Mouse (Mus musculus) splenic B cell, adult 2 months (primary cell): ENCODE results near the gene Syf2.

Experiments used
- DNase-seq: peaks from one replicate; pipeline ENCODE4 v3.0.0-alpha.2; 2011; ENCODE audit warnings: low read depth, low spot score
- H3K27me3 ChIP-seq: 2 replicates; pipeline ENCODE4 v1.6.1; 2012; ENCODE audit warnings: mild to moderate bottlenecking, low read length, moderate library complexity, mixed read lengths; ENCODE audit not compliant: control insufficient read depth, poor library complexity, insufficient read depth, severe bottlenecking
- H3K36me3 ChIP-seq: 2 replicates; pipeline ENCODE4 v1.6.1; 2012; ENCODE audit warnings: mild to moderate bottlenecking, low read length, moderate library complexity, mixed read lengths; ENCODE audit not compliant: control insufficient read depth, poor library complexity, insufficient read depth, severe bottlenecking

Syf2 gene

DNA sequence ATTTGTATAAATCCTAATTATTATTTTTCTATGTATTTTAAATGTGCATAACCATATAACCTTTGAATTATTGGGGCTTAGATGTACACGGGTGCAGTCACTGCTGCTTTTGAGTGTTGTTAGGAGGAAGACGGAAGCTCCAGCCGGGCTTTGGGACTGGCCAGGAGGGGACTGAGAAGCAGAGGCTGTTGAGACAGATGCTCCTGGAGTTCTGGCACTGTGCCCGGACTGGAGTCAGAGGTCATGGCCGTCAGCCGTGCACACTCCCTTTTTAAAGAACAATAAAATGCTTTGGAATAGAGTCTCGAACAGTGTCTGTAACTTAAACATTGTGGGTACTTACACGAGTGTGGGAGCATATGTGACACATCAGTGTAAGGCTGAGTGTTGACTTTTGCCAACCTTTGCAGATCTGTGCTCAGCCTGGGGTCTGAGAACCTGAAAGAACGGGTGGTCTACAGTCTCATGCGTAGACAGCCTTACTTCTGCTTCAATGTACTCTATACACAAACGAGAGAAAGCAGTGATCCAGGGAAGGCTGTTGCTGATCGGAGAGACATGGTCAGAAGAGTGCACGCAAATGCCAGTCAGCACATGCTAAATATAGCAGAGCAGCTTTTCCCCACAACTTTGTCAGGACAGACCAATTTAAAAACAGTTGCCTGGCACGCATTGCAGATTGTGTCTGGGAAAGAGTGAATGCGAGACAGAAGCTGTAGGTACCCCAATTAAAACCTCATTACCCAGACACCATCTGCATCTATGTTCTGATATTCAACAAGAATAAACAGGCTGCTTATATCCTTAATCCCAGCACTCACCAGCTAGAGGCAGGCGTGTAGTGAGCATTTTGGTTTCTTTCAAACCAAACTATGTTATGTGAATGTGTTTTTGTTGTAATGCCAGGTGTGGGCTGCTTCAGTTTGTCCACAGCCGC lies 6.8 kb downstream of the Syf2 start:
- no peak for DNase-seq
- Histone ChIP-seq H3K36me3 (peaks cover 12% of the 10 kb centered on the region), H3K27me3 (no peaks in the 10 kb centered on the region)

GRCm38 (mm10) chr4:134939900-134940299 lies 9.2 kb downstream of the Syf2 start:
- DNase-seq, result no peak
- Histone ChIP-seq H3K36me3 (peaks cover 10% of the 10 kb centered on the region), H3K27me3 (no peaks in the 10 kb centered on the region)

- H3K27me3 ChIP-seq, result no peaks in the 10 kb centered on the region
- DNase-seq, result no peak
- H3K36me3 ChIP-seq, result no peaks in the 10 kb centered on the region
Observed at GRCm38 (mm10) chr4:134943758-134944538, 13.2 kb downstream of the Syf2 start.

- no peaks in the 10 kb centered on the region for H3K27me3 ChIP-seq
- peak; percentile 78 for DNase-seq
- no peaks in the 10 kb centered on the region for H3K36me3 ChIP-seq
Observed at GRCm38 (mm10) chr4:134946024-134946744, 15.5 kb downstream of the Syf2 start.

GRCm38 (mm10) chr4:134950518-134951091 lies 19.9 kb downstream of the Syf2 start:
- H3K36me3 ChIP-seq, result no peaks in the 10 kb centered on the region
- H3K27me3 ChIP-seq, result no peaks in the 10 kb centered on the region
- DNase-seq, result peak; percentile 49

DNA sequence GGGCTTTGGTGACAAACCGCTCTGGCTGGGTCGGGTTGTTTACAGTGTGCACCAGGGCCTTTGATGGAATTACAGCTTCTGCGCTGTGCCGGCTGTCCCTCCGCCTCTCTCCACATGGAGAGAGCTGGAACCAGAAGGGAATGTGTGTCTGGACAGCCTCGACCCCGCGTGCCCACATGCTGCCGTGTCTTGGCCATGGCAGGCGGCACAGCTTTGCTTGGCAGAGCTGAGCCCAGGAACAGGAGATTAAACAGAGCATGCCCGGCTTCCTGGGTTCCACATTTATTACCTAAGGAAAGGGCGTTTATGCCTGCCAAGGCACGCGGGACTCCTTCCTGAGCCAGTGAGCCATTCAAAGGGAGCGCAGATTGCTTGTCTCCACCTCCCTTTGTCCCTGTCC lies 23.8 kb downstream of the Syf2 start:
- H3K36me3 ChIP-seq, result no peaks in the 10 kb centered on the region
- H3K27me3 ChIP-seq, result no peaks in the 10 kb centered on the region
- no peak for DNase-seq

GRCm38 (mm10) chr4:134955196-134955595 lies 24.5 kb downstream of the Syf2 start:
- no peak for DNase-seq
- Histone ChIP-seq H3K36me3 (no peaks in the 10 kb centered on the region), H3K27me3 (no peaks in the 10 kb centered on the region)

DNA sequence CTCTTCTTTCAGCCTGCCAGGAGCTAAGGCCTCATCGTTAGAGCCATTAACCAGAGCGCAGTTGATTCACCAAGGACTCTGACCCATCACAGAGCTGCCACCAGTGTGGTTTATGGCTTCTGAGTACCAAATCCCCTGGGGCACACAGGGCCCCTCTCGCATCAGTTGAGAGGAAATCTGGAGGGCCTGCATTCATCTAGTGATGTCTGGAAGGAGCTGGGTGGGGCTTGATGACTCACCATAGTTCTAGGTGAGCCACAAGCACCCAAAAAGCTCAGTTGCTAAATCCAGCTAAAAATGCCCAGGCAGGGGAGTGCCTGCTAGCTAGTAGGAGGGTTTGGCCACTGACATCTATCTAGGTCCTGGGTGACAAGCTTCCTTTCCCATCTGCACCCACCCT lies 25.1 kb downstream of the Syf2 start:
- H3K27me3 ChIP-seq, result no peaks in the 10 kb centered on the region
- DNase-seq, result peak; percentile 46

GRCm38 (mm10) chr4:134956328-134956727 lies 25.6 kb downstream of the Syf2 start:
- peak; percentile 75 for DNase-seq
- H3K36me3 ChIP-seq, result no peaks in the 10 kb centered on the region

More for the DNA sequence above, 25.1 kb downstream of the Syf2 start:
- H3K36me3 ChIP-seq, result no peaks in the 10 kb centered on the region

DNA sequence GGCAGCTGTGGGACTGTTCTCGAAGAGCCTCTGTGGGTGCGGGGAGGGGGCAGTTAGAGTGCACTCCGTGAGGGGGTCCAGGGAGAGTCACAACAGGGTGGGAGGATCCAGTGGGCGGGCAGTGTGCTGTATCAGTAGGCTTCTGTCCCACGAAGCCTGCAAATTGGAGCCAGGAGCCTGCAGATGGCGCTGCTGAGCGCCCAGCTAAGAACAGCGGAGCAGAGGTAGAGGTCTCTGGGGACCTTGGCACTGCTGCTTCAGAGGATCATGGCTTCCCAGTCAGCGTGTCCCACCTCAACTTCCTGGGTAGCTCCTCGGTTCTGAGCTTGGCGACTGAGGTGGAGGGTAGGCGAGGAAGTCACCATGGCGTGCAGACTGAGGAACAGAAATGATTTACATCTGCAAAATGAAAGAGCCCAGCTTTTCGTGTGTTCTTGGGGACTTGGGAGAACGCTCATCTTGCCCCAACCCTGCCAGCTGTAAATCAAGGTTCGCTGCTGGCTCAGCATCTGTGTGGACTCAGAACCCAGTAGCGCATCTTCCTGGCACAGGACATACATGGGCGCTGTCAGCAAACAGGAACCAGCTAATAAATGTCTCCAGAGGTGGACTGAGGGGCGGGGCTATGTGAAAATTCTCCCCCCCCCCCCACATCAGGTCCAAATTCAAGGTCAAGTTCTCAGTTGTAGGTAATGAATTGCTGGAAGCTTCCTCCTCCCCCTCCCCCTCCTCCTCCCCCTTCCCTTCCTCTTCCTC lies 32.5 kb downstream of the Syf2 start:
- H3K36me3 ChIP-seq, result no peaks in the 10 kb centered on the region
- DNase-seq, result peak; percentile 84
- H3K27me3 ChIP-seq, result no peaks in the 10 kb centered on the region

More at GRCm38 (mm10) chr4:134956328-134956727, 25.6 kb downstream of the Syf2 start:
- no peaks in the 10 kb centered on the region for H3K27me3 ChIP-seq

GRCm38 (mm10) chr4:134967887-134968604 lies 37.3 kb downstream of the Syf2 start:
- Histone ChIP-seq H3K36me3 (no peaks in the 10 kb centered on the region), H3K27me3 (no peaks in the 10 kb centered on the region)
- DNase-seq, result peak; percentile 76

DNA sequence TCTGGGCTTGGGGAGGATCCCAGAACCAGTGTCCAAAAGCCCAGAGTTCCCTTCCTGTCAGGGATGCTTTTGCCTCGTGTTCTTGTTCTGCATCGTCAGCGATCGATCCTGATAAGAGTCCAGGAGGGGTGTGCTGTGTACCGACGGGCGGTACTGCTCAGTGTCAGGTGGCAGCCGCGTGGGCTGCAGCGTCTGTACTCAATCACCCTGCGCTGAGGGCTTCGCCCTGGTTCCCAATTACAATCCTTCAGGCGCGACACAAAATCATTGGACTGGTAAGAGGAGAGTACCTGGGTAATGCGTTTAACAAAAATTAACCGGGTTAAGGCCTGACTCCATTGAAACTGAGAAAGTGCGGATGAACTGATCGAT lies 37.9 kb downstream of the Syf2 start:
- no peaks in the 10 kb centered on the region for H3K27me3 ChIP-seq
- no peaks in the 10 kb centered on the region for H3K36me3 ChIP-seq
- DNase-seq, result no peak

GRCm38 (mm10) chr4:134975261-134975928 lies 44.7 kb downstream of the Syf2 start:
- Histone ChIP-seq H3K27me3 (no peaks in the 10 kb centered on the region), H3K36me3 (no peaks in the 10 kb centered on the region)
- DNase-seq, result peak; percentile 26
